In the genomic region with DNA sequence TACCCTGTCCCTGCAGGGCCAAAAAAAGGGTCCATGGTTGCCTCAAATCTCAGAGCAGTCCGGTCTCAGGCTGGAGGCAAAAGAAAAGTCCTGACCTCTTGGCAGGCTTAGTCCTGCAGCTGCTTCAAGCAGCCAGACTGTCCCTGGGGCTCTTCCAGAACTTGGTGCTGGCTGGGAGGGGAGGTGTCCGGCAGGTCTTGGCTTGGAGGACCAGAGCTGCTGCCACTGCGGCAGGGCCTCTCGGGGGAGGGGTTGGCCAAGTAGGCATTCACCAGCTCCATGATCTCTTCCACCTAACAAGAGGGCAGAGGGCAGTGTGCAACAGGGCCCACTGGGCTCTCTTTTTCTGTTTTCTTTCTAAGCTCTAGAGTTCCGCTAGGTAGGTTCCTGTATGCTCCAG, we compare ENCODE assay signal across 13 mouse cellular contexts. TPM values are rescaled to one million over a fixed set of nuclear protein-coding genes. Genes with fewer than 3 reads are reported as not detected.
DNase-seq lines count a peak whose midpoint lies in the region; ATAC-seq and TF ChIP-seq lines count a peak whose summit lies in the region.
"Had no signal": no experiment of that assay in that cellular context is flagged by ENCODE, and none has a peak within 500 bp of the region (broad histone marks: within the 10 kb centered on the region; RNA-seq: fewer than 3 reads in every experiment).

No protein-coding gene starts in this region.

- no peak for ATAC-seq in erythroblast, adult 5-6 weeks (replicated peaks; ENCODE audit: low FRiP score, poor library complexity, severe bottlenecking)
- ATAC-seq: forebrain, embryonic 14.5 days had no signal

- no peak overlapping the region for H3K27ac ChIP-seq in cerebellum, adult 2 months (ENCODE audit: insufficient read depth, low read length)
- H3K27ac ChIP-seq: kidney, postnatal 0 days; lung, embryonic 15.5 days; neural tube, embryonic 15.5 days had no signal

- peaks cover 25% of the 10 kb centered on the region for H3K4me1 ChIP-seq in cerebellum, adult 2 months (ENCODE audit: control insufficient read depth, insufficient read depth, low read length)

- 26% methylated on average over 5 of the region's 5 CpGs for WGBS in cerebellum, adult 2 months

- H3K27me3 ChIP-seq in cerebellum, adult 2 months (ENCODE audit: control insufficient read depth, insufficient read depth, low read length) = no peaks in the 10 kb centered on the region

- no peak for TF ChIP-seq POLR2A in cerebellum, adult 2 months (IDR thresholded peaks at IDR 0.05; ENCODE audit: borderline replicate concordance, insufficient read depth, low read length)

- peak; percentile 49 to 66 for DNase-seq in cerebellum, adult 2 months
- no peak for DNase-seq in cerebellum, postnatal 4 days (ENCODE audit: low spot score in 2 of 2)
- peak; percentile 64 to 71 for DNase-seq in right cerebral cortex, postnatal 10 days (ENCODE audit: low spot score in 2 of 2)
- DNase-seq in right cerebral cortex, postnatal 36 days (ENCODE audit: low spot score in 2 of 2) = no peak
- peak; percentile 68 for DNase-seq in kidney, postnatal 10 days
- DNase-seq in thymus, postnatal 0 days (ENCODE audit: low spot score) = no peak
- DNase-seq in spleen, postnatal 36 days (ENCODE audit: low spot score in 2 of 2) = no peak
- DNase-seq: thymus, postnatal 36 days had no signal

- no peak for TF ChIP-seq CTCF in cerebellum, adult 2 months (IDR thresholded peaks at IDR 0.05; ENCODE audit: borderline replicate concordance, insufficient read depth, low read depth, low read length)

- H3K4me3 ChIP-seq in cerebellum, adult 2 months (replicated peaks; ENCODE audit: insufficient read depth, low read depth, low read length) = no peak overlapping the region
- H3K4me3 ChIP-seq: lung, embryonic 15.5 days; neural tube, embryonic 15.5 days had no signal

RNA-seq across cellular contexts. Expression of gene Tubg2, which starts 7.1 kb away (rescaled TPM):
- 44.3 and 47.8 TPM in 2 replicates for polyA plus RNA-seq in cerebellum, adult 2 months (2012; rRNA removed)
- polyA plus RNA-seq in thymus, postnatal 0 days (2015; fragmentation: Nextera tagmentation; extraction: Ambion mirVana) = 1.5 and 1.6 TPM in 2 replicates
- not detected in 2 replicates for total RNA-seq in erythroblast, adult 5-6 weeks (2015; ENCODE audit: low replicate concordance)
- total RNA-seq in erythroblast, adult 5-6 weeks (2017; ENCODE audit: low replicate concordance) = not detected in 2 replicates

RNA-seq across cellular contexts. Expression of gene Cntnap1, which starts 7.6 kb away (rescaled TPM):
- polyA plus RNA-seq in cerebellum, adult 2 months (2012; rRNA removed) = 151 and 169 TPM in 2 replicates
- polyA plus RNA-seq in thymus, postnatal 0 days (2015; fragmentation: Nextera tagmentation; extraction: Ambion mirVana) = 0.32 and 0.53 TPM in 2 replicates
- total RNA-seq in erythroblast, adult 5-6 weeks (2015; ENCODE audit: low replicate concordance) = 0.58 and 0.63 TPM in 2 replicates
- total RNA-seq in erythroblast, adult 5-6 weeks (2017; ENCODE audit: low replicate concordance) = 0.17 TPM in 1 of 2 replicates, not detected in the other

RNA-seq across cellular contexts. Expression of gene Plekhh3, which starts 8.4 kb away (rescaled TPM):
- 67.6 and 71.0 TPM in 2 replicates for polyA plus RNA-seq in cerebellum, adult 2 months (2012; rRNA removed)
- 2.4 and 2.8 TPM in 2 replicates for polyA plus RNA-seq in thymus, postnatal 0 days (2015; fragmentation: Nextera tagmentation; extraction: Ambion mirVana)
- not detected in 2 replicates for total RNA-seq in erythroblast, adult 5-6 weeks (2015; ENCODE audit: low replicate concordance)
- 1.1 TPM in 1 of 2 replicates, not detected in the other for total RNA-seq in erythroblast, adult 5-6 weeks (2017; ENCODE audit: low replicate concordance)

RNA-seq across cellular contexts. Expression of gene Ccr10, which starts 12.5 kb away (rescaled TPM):
- 0.82 and 1.0 TPM in 2 replicates for polyA plus RNA-seq in cerebellum, adult 2 months (2012; rRNA removed)
- 1.7 and 1.8 TPM in 2 replicates for polyA plus RNA-seq in thymus, postnatal 0 days (2015; fragmentation: Nextera tagmentation; extraction: Ambion mirVana)
- 0.63 TPM in 1 of 2 replicates, not detected in the other for total RNA-seq in erythroblast, adult 5-6 weeks (2015; ENCODE audit: low replicate concordance)
- total RNA-seq in erythroblast, adult 5-6 weeks (2017; ENCODE audit: low replicate concordance) = not detected in 2 replicates

RNA-seq across cellular contexts. Expression of gene Tubg1, which starts 43.0 kb away (rescaled TPM):
- polyA plus RNA-seq in cerebellum, adult 2 months (2012; rRNA removed) = 39.1 and 39.3 TPM in 2 replicates
- polyA plus RNA-seq in thymus, postnatal 0 days (2015; fragmentation: Nextera tagmentation; extraction: Ambion mirVana) = 73.0 and 80.2 TPM in 2 replicates
- 5.6 and 12.5 TPM in 2 replicates for total RNA-seq in erythroblast, adult 5-6 weeks (2015; ENCODE audit: low replicate concordance)
- total RNA-seq in erythroblast, adult 5-6 weeks (2017; ENCODE audit: low replicate concordance) = 8.2 and 10.5 TPM in 2 replicates

Comparison
In these comparisons a context has a peak if more than half of its experiments do, and no peak if none do; other contexts are left out.
1. DNase-seq: peak in cerebellum, adult 2 months (2 of 2), right cerebral cortex, postnatal 10 days (2 of 2) and kidney, postnatal 10 days (single experiment); none in cerebellum, postnatal 4 days (0 of 2), right cerebral cortex, postnatal 36 days (0 of 2), thymus, postnatal 0 days (single experiment) and spleen, postnatal 36 days (0 of 2).
2. RNA of gene Tubg2, which starts 7.1 kb away (polyA plus RNA-seq): 44.3 to 47.8 TPM in cerebellum, adult 2 months; 1.5 to 1.6 TPM in thymus, postnatal 0 days; every median in the first group is over 10 times any median in the second.
3. RNA of gene Cntnap1, which starts 7.6 kb away (polyA plus RNA-seq): 151 to 169 TPM in cerebellum, adult 2 months; 0.32 to 0.53 TPM in thymus, postnatal 0 days; every median in the first group is over 10 times any median in the second.
4. RNA of gene Plekhh3, which starts 8.4 kb away (polyA plus RNA-seq): 67.6 to 71.0 TPM in cerebellum, adult 2 months; 2.4 to 2.8 TPM in thymus, postnatal 0 days; every median in the first group is over 10 times any median in the second.